Mouse (Mus musculus): ENCODE data around the gene Dlg4. TPM values are rescaled to one million over a fixed set of nuclear protein-coding genes. Genes with fewer than 3 reads are reported as not detected.

Gene Dlg4
- total RNA-seq, 2 experiments from 2014 or later: 718 to 731 TPM

- peak; percentile 71 to 73 for DNase-seq (ENCODE audit: low spot score in 2 of 2)
Measured at GRCm38 (mm10) chr11:70018131-70018990, 1.6 kb downstream of the Dlg4 start.

GRCm38 (mm10) chr11:70019495-70020021 lies 2.8 kb downstream of the Dlg4 start:
- no peak for DNase-seq (ENCODE audit: low spot score in 2 of 2)

- peak in 1 of 2 experiments; percentile 44 for DNase-seq (ENCODE audit: low spot score in 2 of 2)
Measured at GRCm38 (mm10) chr11:70020022-70020631, 3.4 kb downstream of the Dlg4 start.

GRCm38 (mm10) chr11:70020731-70021263 lies 4.1 kb downstream of the Dlg4 start:
- DNase-seq (ENCODE audit: low spot score in 2 of 2): peak; percentile 69 to 74

- peak; percentile 94 to 95 for DNase-seq (ENCODE audit: low spot score in 2 of 2)
Measured at GRCm38 (mm10) chr11:70021264-70022132, 4.8 kb downstream of the Dlg4 start.

GRCm38 (mm10) chr11:70023481-70024150 lies 6.9 kb downstream of the Dlg4 start:
- DNase-seq (ENCODE audit: low spot score in 2 of 2): peak in 1 of 2 experiments; percentile 58

GRCm38 (mm10) chr11:70024151-70024514 lies 7.4 kb downstream of the Dlg4 start:
- no peak for DNase-seq (ENCODE audit: low spot score in 2 of 2)

GRCm38 (mm10) chr11:70026689-70027088 lies 9.9 kb downstream of the Dlg4 start:
- no peak for DNase-seq (ENCODE audit: low spot score in 2 of 2)

GRCm38 (mm10) chr11:70027397-70027796 lies 10.7 kb downstream of the Dlg4 start:
- peak; percentile 42 to 61 for DNase-seq (ENCODE audit: low spot score in 2 of 2)

GRCm38 (mm10) chr11:70028401-70029129 lies 11.8 kb downstream of the Dlg4 start:
- no peak for DNase-seq (ENCODE audit: low spot score in 2 of 2)

- DNase-seq (ENCODE audit: low spot score in 2 of 2): peak; percentile 76 to 87
Measured at GRCm38 (mm10) chr11:70029130-70029801, 12.5 kb downstream of the Dlg4 start.

- DNase-seq (ENCODE audit: low spot score in 2 of 2): no peak
Measured at GRCm38 (mm10) chr11:70029829-70030550, 13.2 kb downstream of the Dlg4 start.

GRCm38 (mm10) chr11:70030651-70031320 lies 14.0 kb downstream of the Dlg4 start:
- DNase-seq (ENCODE audit: low spot score in 2 of 2): no peak

GRCm38 (mm10) chr11:70031321-70031670 lies 14.6 kb downstream of the Dlg4 start:
- no peak for DNase-seq (ENCODE audit: low spot score in 2 of 2)

- no peak for DNase-seq (ENCODE audit: low spot score in 2 of 2)
Measured at GRCm38 (mm10) chr11:70038174-70038573, 21.4 kb downstream of the Dlg4 start.

GRCm38 (mm10) chr11:70039631-70040030 lies 22.9 kb downstream of the Dlg4 start:
- no peak for DNase-seq (ENCODE audit: low spot score in 2 of 2)

GRCm38 (mm10) chr11:70040184-70040583 lies 23.4 kb downstream of the Dlg4 start:
- no peak for DNase-seq (ENCODE audit: low spot score in 2 of 2)
